Mouse (Mus musculus): ENCODE data around the gene Nipal3. TPM values are rescaled to one million over a fixed set of nuclear protein-coding genes. Genes with fewer than 3 reads are reported as not detected.

Gene Nipal3
- polyA plus RNA-seq, 1 experiment from 2014 or later = 2.6 TPM

- no peaks in the 10 kb centered on the region for H3K9me3 ChIP-seq
- no peak overlapping the region for H3K9ac ChIP-seq
- no peaks in the 10 kb centered on the region for H3K36me3 ChIP-seq
- WGBS = 69% methylated on average over 8 of the region's 8 CpGs
- H3K4me2 ChIP-seq (replicated peaks) = no peak overlapping the region
- H3K4me3 ChIP-seq = no peak overlapping the region
- no peak for ATAC-seq (ENCODE audit: insufficient number of reproducible peaks, insufficient read depth, low FRiP score, low TSS enrichment)
- peaks cover 9% of the 10 kb centered on the region; the same call in 1 of the 2 replicates for H3K4me1 ChIP-seq
- H3K27ac ChIP-seq = no peak overlapping the region
- no peaks in the 10 kb centered on the region for H3K27me3 ChIP-seq
These were observed 64.7 kb downstream of the Nipal3 start for GRCm38 (mm10) chr4:135429990-135430760.

DNA sequence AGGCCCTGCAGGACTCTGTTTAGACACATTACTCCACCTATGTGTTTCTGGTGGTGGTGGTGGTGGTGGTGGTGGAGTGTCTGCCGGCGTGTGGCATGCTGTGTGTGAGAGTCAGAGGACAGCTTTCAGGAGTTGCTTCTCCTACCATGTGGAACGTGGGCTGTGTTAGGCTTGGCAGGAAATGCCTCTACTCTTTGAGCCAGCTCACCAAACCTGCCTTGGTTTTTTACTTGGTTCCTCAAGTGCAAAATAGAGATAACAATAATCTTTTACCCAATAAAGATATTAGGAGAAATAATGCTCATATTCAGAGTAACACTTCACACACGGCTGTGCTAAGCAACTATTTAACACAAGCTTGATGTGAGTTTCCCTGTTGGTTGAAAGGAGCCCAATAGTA is 65.5 kb downstream of the Nipal3 start:
- no peaks in the 10 kb centered on the region for H3K9me3 ChIP-seq
- no peaks in the 10 kb centered on the region for H3K36me3 ChIP-seq
- 87% methylated on average over 4 of the region's 4 CpGs for WGBS
- H3K9ac ChIP-seq = no peak overlapping the region
- no peak overlapping the region for H3K27ac ChIP-seq
- no peaks in the 10 kb centered on the region for H3K27me3 ChIP-seq
- H3K4me3 ChIP-seq = no peak overlapping the region
- H3K4me2 ChIP-seq (replicated peaks) = no peak overlapping the region
- ATAC-seq (ENCODE audit: insufficient number of reproducible peaks, insufficient read depth, low FRiP score, low TSS enrichment) = no peak
- peaks cover 6% of the 10 kb centered on the region; the same call in 1 of the 2 replicates for H3K4me1 ChIP-seq

GRCm38 (mm10) chr4:135426587-135426986 is 68.3 kb downstream of the Nipal3 start:
- Histone ChIP-seq H3K27me3 (no peaks in the 10 kb centered on the region), H3K9ac (no peak overlapping the region), H3K4me1 (no peaks in the 10 kb centered on the region), H3K27ac (no peak overlapping the region), H3K9me3 (no peaks in the 10 kb centered on the region), H3K36me3 (no peaks in the 10 kb centered on the region), H3K4me3 (no peak overlapping the region), H3K4me2 (replicated peaks) (no peak overlapping the region)
- no peak for ATAC-seq (ENCODE audit: insufficient number of reproducible peaks, insufficient read depth, low FRiP score, low TSS enrichment)
- WGBS = 88% methylated on average over 7 of the region's 7 CpGs

DNA sequence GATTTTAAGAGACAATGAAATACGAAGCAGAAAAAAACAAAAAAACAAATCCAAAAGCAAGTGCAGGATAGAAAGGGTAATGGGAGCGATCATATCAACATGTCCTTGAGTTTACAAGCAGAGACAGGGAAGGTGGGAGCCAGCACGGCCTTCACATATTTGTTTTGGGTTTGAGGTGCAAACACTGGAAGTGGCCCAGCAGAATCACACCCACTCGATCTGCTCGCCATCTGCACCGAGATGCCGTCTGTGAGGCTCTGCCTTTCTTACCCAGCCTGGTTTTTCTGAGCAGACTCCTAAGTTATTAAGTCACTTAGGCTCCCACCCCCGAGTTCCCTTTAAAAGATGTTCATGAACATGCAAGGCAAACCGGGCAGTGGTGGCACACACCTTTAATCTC is 69.2 kb downstream of the Nipal3 start:
- H3K4me3 ChIP-seq = no peak overlapping the region
- no peaks in the 10 kb centered on the region for H3K4me1 ChIP-seq
- H3K4me2 ChIP-seq (replicated peaks) = no peak overlapping the region
- H3K9me3 ChIP-seq = no peaks in the 10 kb centered on the region
- no peaks in the 10 kb centered on the region for H3K27me3 ChIP-seq
- ATAC-seq (ENCODE audit: insufficient number of reproducible peaks, insufficient read depth, low FRiP score, low TSS enrichment) = no peak
- H3K27ac ChIP-seq = no peak overlapping the region
- no peak overlapping the region for H3K9ac ChIP-seq
- 86% methylated on average over 9 of the region's 9 CpGs for WGBS
- H3K36me3 ChIP-seq = no peaks in the 10 kb centered on the region

DNA sequence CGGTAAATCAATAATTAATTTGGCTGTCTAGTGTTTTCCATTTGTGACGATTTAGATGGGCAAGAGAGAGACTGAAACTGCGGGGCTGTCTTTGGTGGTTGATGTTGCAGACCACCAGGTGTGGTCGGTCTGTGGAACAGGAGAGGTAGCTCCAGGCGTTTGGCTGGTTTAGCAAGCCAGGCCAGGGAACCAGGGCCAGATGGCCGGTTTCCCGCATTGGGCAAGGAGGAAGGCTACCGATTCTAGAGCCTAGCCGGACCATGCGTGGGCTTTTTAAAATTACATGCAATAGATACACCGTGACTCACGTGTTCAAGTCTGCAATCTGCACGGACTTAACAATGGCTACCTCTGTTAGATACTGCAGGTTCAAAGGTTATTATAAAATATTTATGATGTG is 73.9 kb downstream of the Nipal3 start:
- 89% methylated on average over 13 of the region's 13 CpGs for WGBS
- Histone ChIP-seq H3K4me2 (replicated peaks) (no peak overlapping the region), H3K4me1 (no peaks in the 10 kb centered on the region), H3K4me3 (no peak overlapping the region), H3K9me3 (no peaks in the 10 kb centered on the region), H3K27ac (no peak overlapping the region), H3K27me3 (no peaks in the 10 kb centered on the region), H3K36me3 (peaks cover 15% of the 10 kb centered on the region; the same call in 1 of the 2 replicates), H3K9ac (no peak overlapping the region)
- ATAC-seq (ENCODE audit: insufficient number of reproducible peaks, insufficient read depth, low FRiP score, low TSS enrichment) = no peak

GRCm38 (mm10) chr4:135420416-135420815 is 74.4 kb downstream of the Nipal3 start:
- no peak for ATAC-seq (ENCODE audit: insufficient number of reproducible peaks, insufficient read depth, low FRiP score, low TSS enrichment)
- no peaks in the 10 kb centered on the region for H3K27me3 ChIP-seq
- H3K36me3 ChIP-seq = peaks cover 15% of the 10 kb centered on the region; the same call in 1 of the 2 replicates
- H3K4me3 ChIP-seq = no peak overlapping the region
- H3K4me1 ChIP-seq = no peaks in the 10 kb centered on the region
- H3K4me2 ChIP-seq (replicated peaks) = no peak overlapping the region
- no peaks in the 10 kb centered on the region for H3K9me3 ChIP-seq
- H3K9ac ChIP-seq = no peak overlapping the region
- WGBS = 76% methylated on average over 11 of the region's 11 CpGs
- H3K27ac ChIP-seq = no peak overlapping the region

GRCm38 (mm10) chr4:135419996-135420395 is 74.8 kb downstream of the Nipal3 start:
- no peak overlapping the region for H3K27ac ChIP-seq
- no peaks in the 10 kb centered on the region for H3K4me1 ChIP-seq
- peaks cover 15% of the 10 kb centered on the region; the same call in 1 of the 2 replicates for H3K36me3 ChIP-seq
- ATAC-seq (ENCODE audit: insufficient number of reproducible peaks, insufficient read depth, low FRiP score, low TSS enrichment) = no peak
- H3K9ac ChIP-seq = no peak overlapping the region
- no peak overlapping the region for H3K4me2 ChIP-seq (replicated peaks)
- no peaks in the 10 kb centered on the region for H3K9me3 ChIP-seq
- WGBS = 80% methylated on average over 21 of the region's 21 CpGs
- H3K4me3 ChIP-seq = no peak overlapping the region
- H3K27me3 ChIP-seq = no peaks in the 10 kb centered on the region

DNA sequence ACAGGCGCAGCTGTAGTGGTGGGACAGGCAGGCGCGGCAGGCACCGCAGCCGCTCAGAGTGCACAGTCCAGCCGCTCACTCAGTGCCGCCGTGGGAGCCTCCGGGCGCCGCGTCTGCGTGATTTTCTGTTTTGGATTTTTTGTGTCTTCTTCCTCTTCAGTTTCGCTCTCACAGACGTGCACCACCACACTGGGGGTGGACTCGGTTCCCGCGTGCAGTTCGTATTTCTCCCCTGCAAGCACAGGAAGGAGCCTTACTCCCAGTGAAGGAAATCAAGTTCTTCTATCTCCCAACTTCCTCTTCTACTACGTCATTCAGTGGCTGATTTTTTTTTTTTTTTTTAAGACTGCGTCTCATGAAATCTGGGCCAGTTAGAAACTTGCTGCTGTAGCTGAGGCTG is 78.5 kb downstream of the Nipal3 start:
- Histone ChIP-seq H3K4me2 (replicated peaks) (no peak overlapping the region), H3K4me1 (no peaks in the 10 kb centered on the region), H3K9ac (no peak overlapping the region), H3K27ac (no peak overlapping the region), H3K9me3 (no peaks in the 10 kb centered on the region), H3K27me3 (no peaks in the 10 kb centered on the region), H3K4me3 (no peak overlapping the region), H3K36me3 (peaks cover 15% of the 10 kb centered on the region; the same call in 1 of the 2 replicates)
- ATAC-seq (ENCODE audit: insufficient number of reproducible peaks, insufficient read depth, low FRiP score, low TSS enrichment) = no peak
- WGBS = 89% methylated on average over 21 of the region's 21 CpGs

DNA sequence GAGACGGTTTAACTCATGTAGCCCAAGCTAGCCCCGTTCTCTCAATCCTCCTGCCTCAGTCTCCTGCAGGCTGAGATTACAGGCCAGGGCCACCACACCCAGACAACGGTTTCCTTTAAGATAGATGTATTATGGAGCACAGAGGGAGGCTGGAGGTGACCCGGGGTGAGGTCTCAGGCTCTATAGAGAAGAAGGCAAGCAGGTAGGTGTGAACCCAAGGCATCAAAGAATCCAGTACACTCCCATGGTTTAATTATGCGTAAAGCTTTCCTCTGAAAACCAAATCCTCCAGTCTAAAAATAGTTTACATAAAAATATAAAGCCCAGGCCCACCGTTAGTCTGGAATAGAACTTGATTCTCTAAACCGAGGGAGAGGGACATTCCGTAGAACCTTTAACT is 81.3 kb downstream of the Nipal3 start:
- Histone ChIP-seq H3K4me2 (replicated peaks) (no peak overlapping the region), H3K9ac (no peak overlapping the region), H3K4me3 (no peak overlapping the region), H3K4me1 (no peaks in the 10 kb centered on the region), H3K9me3 (no peaks in the 10 kb centered on the region), H3K36me3 (0 out of 2 replicates have a peak, but pooled peaks cover 6% of the 10 kb centered on the region), H3K27me3 (no peaks in the 10 kb centered on the region), H3K27ac (no peak overlapping the region)
- no peak for ATAC-seq (ENCODE audit: insufficient number of reproducible peaks, insufficient read depth, low FRiP score, low TSS enrichment)
- WGBS = 80% methylated on average over 8 of the region's 8 CpGs

GRCm38 (mm10) chr4:135411633-135412032 is 83.2 kb downstream of the Nipal3 start:
- Histone ChIP-seq H3K9me3 (no peaks in the 10 kb centered on the region), H3K4me2 (replicated peaks) (no peak overlapping the region), H3K27ac (no peak overlapping the region), H3K9ac (no peak overlapping the region), H3K4me3 (no peak overlapping the region), H3K4me1 (no peaks in the 10 kb centered on the region), H3K27me3 (no peaks in the 10 kb centered on the region), H3K36me3 (0 out of 2 replicates have a peak, but pooled peaks cover 6% of the 10 kb centered on the region)
- ATAC-seq (ENCODE audit: insufficient number of reproducible peaks, insufficient read depth, low FRiP score, low TSS enrichment) = no peak
- 38% methylated on average over 4 of the region's 4 CpGs for WGBS

GRCm38 (mm10) chr4:135406180-135406579 is 88.7 kb downstream of the Nipal3 start:
- Histone ChIP-seq H3K9ac (no peak overlapping the region), H3K9me3 (no peaks in the 10 kb centered on the region), H3K27ac (no peak overlapping the region), H3K4me2 (replicated peaks) (no peak overlapping the region), H3K36me3 (0 out of 2 replicates have a peak, but pooled peaks cover 6% of the 10 kb centered on the region), H3K27me3 (peaks cover under 1% of the 10 kb centered on the region; the same call in 1 of the 2 replicates), H3K4me1 (no peaks in the 10 kb centered on the region), H3K4me3 (no peak overlapping the region)
- WGBS = 62% methylated on average over 5 of the region's 5 CpGs
- no peak for ATAC-seq (ENCODE audit: insufficient number of reproducible peaks, insufficient read depth, low FRiP score, low TSS enrichment)

DNA sequence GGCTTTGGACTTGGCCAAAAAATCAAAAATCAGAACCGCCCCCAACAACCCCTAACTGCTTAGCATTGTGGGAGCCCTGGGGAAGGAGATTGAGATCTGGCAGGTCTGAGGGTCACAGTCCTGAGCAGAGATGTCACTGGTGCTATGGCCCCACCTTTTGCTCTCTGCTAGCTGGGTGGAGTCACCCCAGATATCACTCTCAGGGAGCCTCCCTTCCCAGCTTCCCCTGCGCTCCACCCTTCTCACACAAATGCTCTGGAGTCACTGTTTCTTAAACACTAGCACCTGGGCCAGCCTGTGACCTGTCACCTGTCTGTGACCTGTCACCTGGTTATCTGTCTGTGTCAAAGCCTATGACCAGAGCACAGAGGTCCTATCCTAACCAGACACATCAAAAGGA is 89.9 kb downstream of the Nipal3 start:
- H3K9me3 ChIP-seq = no peaks in the 10 kb centered on the region
- no peak overlapping the region for H3K4me2 ChIP-seq (replicated peaks)
- H3K9ac ChIP-seq = no peak overlapping the region
- 86% methylated on average over 2 of the region's 2 CpGs for WGBS
- 0 out of 2 replicates have a peak, but pooled peaks cover 3% of the 10 kb centered on the region for H3K36me3 ChIP-seq
- no peak for ATAC-seq (ENCODE audit: insufficient number of reproducible peaks, insufficient read depth, low FRiP score, low TSS enrichment)
- peaks cover 9% of the 10 kb centered on the region; the same call in 1 of the 2 replicates for H3K27me3 ChIP-seq
- no peak overlapping the region for H3K4me3 ChIP-seq
- H3K4me1 ChIP-seq = no peaks in the 10 kb centered on the region
- H3K27ac ChIP-seq = no peak overlapping the region

Data from embryonic facial prominence, embryonic 12.5 days (tissue).